Mouse (Mus musculus): ENCODE measurements around the gene Kif26b.

Kif26b gene

DNA sequence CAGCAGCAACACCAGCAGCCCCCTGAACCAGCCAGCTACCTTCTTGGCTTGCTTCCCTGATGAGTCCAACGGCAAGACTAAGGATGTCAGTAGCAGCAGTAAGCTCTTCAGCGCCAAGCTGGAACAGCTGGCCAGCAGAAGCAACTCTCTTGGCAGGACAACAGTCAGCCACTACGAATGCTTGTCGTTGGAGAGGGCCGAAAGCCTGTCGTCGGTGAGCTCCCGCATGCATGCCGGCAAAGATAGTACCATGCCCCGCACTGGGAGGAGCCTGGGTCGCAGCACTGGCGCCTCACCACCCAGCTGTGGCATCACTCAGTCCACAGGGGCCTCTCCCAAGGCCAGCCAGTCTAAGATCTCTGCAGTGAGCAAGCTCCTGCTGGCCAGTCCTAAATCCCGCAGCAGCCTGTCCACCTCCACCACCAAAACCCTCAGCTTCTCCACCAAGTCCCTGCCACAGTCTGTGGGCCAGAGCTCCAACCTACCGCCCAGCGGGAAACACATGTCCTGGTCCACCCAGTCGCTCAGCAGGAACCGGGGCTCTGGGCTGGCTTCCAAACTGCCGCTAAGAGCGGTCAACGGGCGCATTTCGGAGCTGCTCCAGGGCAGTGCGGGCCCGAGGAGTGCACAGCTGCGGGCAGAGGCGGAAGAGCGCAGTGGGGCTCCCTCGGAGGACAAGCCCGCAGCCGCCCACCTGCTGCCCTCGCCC, 388.4 kb downstream of the Kif26b start:
- CTCF ChIA-PET, result no interaction called here

DNA sequence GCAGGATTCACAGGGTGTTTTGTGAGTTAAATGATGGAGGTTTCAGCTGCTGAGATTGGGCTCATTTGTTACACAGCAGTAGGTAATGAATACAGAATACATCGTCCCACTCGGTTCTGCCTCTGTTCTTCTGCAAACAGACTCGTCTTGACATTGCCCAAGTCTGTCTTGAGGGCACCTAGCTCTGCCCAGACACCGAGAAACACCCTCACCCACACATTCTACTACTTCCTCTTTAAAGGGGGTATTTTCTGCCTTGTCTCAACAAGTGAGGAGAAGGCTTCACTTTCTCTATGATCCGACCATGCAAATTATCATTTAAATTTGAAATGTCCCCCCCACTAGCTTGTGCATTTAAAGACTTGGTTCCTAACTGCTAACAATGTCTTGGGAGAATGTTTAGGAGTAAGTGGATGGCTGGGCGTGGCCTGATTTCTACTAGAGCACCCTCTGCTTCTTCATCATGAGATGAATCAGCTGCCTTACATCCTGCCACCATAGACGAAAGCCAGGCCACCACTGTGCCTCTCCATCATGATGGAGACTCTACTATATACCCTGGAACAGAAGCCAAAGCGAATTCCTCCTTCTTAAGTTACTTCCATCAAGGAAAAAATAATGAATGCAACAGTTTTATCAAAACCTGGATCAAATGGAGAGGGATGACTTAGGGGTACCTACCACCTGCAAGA, 395.7 kb downstream of the Kif26b start:
- CTCF ChIA-PET, result no interaction called here

DNA sequence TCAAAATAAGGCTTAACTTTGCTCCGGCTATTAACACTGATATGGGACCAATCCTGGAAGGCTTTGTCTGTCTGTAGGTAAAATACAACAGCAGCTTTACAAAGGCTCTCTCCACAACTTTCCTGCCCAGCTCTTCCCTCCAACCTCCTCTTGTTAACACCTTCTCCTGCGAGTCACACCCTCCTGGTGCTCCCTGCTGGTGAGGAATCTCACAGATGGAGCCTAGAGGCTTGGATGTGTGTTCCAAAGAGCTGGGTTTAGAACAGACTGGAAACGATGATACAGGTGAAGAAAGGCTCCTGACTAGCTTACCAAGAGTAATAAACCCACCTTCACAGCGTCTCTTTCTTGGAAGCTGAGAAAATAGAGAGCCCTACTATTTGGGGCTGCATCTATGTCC, 400.6 kb downstream of the Kif26b start:
- CTCF ChIA-PET, result no interaction called here

DNA sequence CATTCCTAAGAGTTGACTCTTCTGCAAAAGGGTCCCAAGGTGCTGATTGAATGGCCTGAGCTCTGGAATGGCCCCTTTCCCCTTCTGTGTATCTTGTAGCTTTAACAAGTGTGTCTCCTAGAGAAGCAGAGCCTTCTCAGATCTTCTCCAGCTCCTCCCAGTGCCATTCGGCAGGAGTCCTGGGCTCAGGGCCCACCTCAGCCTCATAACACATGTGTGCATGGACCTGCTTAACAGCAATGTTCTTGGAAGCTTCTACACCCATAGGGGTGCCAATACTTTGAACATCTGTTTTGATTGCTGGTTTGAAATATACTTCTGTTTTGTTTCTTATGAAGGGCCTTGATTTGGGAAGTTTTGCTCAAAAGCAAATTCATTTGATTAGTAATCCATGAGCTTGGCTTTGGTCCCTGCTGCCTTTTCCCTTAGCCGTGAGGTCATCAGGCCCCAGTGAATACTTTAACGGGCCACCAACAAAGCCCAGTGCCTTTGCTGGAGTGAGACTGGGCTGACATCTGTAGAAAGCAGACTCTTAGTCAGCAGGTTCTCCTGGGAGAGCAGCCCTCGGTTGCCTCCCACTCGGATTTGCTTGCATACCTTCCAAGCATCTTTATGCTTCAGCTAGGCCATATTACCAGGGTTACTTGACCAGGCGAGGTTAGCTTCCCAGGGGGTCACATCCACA, 405.2 kb downstream of the Kif26b start:
- CTCF ChIA-PET, result no interaction called here

DNA sequence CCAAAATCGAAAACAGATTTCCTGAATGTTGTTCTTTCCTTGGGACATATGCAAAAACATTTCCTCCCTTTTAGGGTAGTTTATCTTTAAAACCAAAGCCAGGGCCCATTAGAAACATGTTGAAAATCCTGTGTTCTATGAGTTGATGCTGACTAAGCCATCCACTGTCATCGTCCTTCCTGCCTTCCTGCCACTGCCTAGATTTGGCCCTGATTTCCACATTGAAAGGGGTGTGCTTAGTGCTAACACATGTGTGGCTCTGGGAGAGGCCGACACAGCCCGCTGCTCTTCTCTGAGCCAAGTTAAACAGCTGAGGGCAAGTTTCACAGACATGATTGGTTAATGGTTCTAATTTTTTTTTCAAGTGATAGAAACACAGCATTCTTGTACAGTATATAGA, 407.5 kb downstream of the Kif26b start:
- CTCF ChIA-PET, result no interaction called here

DNA sequence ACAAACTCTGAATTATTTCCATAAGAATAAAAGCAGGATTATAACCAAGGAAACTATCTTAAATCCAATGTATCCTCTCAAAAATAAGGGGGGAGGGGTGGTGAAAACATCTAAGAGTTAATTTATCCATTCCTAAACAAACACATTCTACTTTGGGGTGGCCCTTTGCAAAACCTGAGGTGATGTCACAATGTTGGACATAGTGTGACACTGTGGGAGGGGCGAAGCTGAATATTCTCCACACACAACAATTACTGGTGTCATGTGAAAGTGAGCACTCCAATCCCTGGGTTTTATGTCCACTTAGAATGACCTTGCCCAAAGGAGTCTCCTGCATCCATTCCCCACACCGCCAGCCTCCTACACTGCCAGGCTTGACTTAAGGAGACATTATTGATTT, 408.1 kb downstream of the Kif26b start:
- CTCF ChIA-PET, result no interaction called here

DNA sequence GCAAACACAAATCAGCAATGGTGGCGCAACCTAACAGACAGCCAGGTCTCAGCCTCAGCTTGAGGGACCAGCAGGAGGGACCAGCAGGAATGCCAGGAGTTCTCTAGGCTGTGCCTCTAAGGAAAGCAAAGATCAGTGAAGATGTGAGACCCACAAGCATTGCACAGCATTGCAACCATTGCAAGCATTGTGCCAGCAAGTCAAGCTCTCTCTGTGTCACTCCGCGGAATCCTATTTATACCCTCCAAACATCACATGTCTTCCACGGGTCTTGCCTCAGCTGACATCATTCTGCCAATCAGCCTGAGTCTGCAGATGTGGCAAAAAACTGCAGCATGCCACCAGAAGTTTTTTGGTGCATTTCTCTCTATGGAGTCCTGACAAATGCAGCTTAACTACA, 411.4 kb downstream of the Kif26b start:
- CTCF ChIA-PET, result no interaction called here

DNA sequence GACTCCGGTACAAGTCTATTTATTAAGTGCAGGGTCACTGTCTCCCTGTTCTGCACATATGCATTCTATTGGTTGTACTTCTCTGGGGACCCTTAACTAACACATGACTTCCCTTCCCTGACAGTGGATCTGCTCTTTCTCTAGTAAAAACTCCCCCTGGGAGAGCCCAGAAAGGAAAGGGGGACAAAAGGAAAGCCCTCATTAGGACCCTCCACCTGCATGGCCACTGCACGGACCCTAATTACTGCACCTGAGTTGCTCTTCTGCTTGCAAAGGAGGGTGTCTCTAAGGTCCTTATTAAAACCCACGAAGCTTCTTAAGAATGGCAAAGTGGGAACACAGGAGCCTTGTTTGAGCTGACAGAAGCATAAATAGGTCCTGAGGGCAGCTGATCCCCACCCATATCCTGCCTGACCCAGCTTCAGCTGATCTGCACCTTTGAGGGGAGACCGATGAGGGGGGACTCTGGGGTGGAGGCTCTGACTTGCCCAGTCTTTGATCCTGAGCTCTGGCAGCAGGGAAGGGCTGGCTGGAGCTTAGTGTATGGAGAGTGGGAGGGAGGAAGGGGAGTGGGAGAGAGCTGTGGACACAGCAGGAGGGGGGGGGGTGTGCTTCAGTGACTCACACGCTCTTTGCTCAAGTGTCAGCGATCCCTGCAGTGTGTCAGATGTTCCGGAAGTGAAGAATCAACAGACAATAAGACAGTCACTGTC, 413.5 kb downstream of the Kif26b start:
- CTCF ChIA-PET, result no interaction called here

DNA sequence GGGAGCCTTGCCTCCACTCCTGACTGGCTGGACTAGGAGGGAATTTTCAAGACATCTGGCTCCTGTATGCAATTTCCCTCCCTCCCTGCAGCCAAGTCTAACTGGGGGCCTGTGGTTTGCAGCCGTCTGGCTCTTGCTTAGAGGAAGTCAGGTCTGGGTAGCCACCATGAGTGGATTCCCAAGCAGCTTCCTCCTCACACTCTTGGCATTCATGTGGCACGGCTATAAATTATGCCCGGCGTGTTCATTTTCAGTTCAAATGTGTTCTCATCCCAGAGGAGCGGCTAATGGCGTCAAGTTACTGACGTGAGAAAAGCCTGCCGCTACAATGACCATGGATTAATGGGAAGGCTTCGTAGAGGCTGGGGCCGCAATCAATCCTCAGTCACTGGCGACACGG, 424.0 kb downstream of the Kif26b start:
- CTCF ChIA-PET, result no interaction called here

DNA sequence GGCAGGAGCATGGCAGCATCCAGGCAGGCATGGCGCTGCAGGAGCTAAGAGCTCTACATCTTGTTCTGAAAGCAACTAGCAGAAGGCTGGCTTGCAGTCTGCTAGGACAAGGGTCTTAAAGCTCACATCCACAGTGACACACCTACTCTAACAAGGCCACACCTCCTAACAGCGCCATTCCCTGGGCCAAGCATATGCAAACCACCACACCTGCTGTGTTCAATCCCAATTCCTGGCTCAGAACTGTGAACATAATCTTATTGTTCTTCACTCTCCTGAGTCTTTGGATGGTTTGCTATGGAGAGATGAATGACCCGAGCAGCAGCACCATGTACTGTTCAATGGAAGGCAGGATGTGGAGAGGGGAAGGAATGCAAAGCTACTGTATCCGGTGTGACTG, 429.7 kb downstream of the Kif26b start:
- CTCF ChIA-PET, result no interaction called here

DNA sequence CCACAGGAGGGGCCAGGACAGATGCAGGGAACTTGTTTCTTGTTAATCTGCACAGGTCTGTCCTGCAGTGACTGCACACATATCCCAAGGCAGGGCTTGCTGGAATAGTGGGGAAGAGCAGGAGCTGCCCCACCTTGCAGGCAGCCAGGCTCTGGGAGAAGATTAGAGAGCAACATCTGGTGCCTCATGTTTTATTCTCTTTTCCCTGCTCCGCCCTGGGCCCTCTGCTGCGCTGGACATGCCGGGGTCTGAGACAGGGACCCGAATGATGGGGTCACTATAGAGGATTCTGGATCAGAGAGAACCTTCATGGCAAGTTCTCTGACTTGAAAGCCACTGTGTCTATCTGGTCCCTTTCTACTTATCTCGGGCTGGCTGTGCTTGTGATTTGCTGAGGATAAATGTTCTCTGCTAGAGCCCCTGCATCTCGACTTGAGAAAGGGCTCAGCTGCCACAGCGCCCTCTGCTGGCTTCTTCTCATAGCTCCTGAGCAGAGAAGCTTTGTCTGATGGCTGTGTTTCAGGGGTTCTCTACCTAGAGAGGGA, 431.2 kb downstream of the Kif26b start:
- CTCF ChIA-PET, result no interaction called here

DNA sequence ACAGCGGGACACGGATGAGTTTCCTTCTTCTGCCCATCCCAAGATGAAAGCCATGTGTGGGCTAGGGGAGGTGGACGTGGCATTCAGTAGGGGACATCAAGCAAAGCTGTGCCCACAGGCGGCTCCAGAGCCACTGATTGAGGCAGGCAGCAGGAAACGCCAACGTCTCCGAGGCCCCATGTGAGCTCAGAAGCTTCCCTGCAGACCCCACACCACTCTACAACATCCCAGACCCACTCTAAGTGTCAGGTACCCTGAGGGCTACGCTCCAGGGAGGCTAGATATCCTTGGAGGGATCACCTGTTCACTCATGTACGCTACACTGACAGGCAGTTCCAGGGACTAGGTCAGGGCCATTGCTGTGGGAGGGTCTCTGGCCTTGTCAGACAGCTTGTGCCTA, 432.7 kb downstream of the Kif26b start:
- CTCF ChIA-PET, result no interaction called here

DNA sequence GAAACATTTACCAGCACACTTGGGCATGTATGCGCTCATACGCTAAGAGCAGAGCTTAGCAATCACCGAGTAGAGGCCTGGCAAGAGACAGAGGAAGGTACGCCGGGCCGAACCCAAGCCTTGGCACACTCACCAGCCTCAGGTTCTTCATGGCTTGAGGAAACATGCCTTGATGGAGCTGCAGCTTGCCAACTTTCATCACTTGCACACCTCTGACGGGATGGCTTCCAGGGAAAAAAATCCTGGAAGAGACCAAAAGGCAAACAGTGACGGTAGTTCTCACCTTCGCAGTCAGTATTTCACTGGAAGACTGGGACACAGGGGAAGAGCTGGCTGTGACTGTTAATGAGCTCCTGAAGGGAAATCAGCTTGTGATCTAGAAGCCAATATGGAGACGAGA, 443.1 kb downstream of the Kif26b start:
- CTCF ChIA-PET, result no interaction called here

DNA sequence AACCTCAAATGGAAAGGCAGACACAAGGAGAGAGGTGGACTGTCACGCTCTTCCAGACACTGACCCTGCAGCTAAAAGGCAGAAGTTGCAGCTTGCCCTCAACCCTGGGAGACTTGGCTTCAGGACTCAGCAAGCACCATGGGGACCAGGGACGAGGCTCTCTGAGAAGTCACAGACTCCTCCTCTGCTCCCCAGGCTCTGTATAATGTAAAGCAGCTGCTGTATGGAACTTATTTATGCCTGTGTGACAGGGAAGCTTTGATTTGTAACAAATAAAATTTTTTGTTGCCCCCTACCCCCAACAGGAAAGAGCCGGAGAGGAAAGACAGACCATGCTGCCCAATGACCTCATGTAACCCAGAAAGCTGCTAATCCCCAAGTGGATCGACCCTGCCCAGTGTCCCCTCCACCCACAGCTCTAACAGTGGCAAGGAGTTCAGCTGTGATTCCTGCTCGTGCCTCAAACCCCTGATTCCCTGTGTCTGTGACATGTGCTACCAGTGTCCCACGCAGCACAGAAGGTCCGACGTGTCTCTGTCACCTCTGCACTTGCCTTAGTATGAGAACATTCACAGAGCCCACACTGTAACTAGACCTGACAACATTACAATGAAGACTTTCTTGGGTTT, 449.8 kb downstream of the Kif26b start:
- CTCF ChIA-PET, result interaction anchor here (0.6 kb wide), 1 partner anchor 1138 kb away, joined by 3 read pairs; no protein-coding TSS in a partner anchor

DNA sequence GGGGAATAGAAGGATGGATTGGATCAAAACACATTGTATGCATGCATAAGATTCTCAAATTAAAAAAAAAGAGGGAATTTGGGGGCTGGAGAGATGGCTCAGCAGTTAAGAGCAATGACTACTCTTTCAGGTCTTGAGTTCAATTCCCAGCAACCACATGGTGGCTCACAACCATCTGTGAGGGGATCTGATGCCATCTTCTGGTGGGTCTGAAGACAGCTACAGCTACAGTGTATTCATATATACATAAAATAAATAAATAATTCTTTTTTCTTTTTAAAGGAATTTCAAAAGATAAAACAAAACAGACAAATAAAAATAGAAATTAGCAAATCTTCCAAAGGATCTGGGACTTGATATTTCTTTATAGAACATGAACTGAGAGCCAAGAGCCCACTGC, 451.3 kb downstream of the Kif26b start:
- CTCF ChIA-PET, result no interaction called here

DNA sequence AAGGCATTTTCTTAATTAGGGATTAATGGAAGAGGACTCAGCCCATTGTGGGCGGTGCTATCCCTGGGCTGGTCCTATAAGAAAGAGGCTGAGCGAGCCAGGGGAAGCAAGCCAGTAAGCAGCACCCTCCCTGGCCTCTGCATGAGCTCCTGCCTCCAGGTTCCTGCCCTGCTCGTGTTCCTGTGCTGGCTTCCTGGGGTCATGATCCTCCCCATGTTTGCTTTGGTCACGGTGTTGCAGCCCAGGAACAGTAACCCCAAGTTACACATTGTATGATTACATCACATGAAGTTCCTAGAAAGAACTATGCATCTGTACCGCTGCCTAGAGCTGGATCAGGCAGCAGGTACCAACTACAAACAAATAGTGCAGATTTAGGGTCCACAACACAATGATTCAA, 452.7 kb downstream of the Kif26b start:
- CTCF ChIA-PET, result no interaction called here

DNA sequence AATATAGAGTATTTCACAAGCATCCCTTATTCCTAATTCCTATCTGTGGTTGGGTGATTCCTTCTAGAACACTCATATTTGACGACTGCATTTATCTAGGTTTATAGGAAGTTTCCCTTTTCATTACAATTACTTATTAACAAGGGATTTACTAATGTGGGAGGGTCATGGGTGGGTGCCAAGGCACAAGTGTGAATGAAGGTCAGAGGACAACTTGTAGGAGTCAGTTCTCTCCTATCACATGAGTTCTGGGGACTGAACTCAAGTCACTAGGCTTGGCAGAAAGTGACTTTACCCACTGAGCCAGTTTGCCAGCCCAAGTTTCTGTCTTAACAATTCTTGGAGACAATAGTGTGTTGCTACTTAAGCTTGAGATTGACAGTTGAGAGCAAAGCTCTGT, 459.3 kb downstream of the Kif26b start:
- CTCF ChIA-PET, result interaction anchor here (0.6 kb wide), 1 partner anchor 81 kb away, joined by 3 read pairs; no protein-coding TSS in a partner anchor
